Comparison of ENCODE assay signal across 8 mouse cellular contexts in genomic region chr8:80057198-80058174, GRCm38 (mm10). TPM values are rescaled to one million over a fixed set of nuclear protein-coding genes. Genes with fewer than 3 reads are reported as not detected.
DNase-seq lines count a peak whose midpoint lies in the region; ATAC-seq lines count a peak whose summit lies in the region.

Gene Hhip (minus strand): TSS chr8:80058006.

- H3K9ac ChIP-seq in heart, embryonic 16.5 days (ENCODE audit: low read length): peak within 1 kb of the TSS; percentile 50

- no peak within 1 kb of the TSS for H3K27ac ChIP-seq in heart, embryonic 16.5 days (ENCODE audit: low read length)

- WGBS in heart, embryonic 16.5 days: under 1% methylated on average over 41 of the region's 56 CpGs

- peak; percentile 25 for DNase-seq in layer of hippocampus, adult 11-12 months (ENCODE audit: low spot score)
- no peak for DNase-seq in layer of hippocampus, adult 9-10 months (ENCODE audit: low spot score)
- peak; percentile 82 for DNase-seq in embryo, embryonic 10 days (ENCODE audit: low spot score)
- peak; percentile 22 for DNase-seq in left cerebral cortex, adult 11 months (ENCODE audit: low spot score)
- peak; percentile 53 for DNase-seq in lung, postnatal 14 days
- peak; percentile 61 to 68 for DNase-seq in right cerebral cortex, postnatal 10 days (ENCODE audit: low spot score in 2 of 2)

- no peaks in the 10 kb centered on the region for H3K9me3 ChIP-seq in heart, embryonic 16.5 days (replicated peaks; ENCODE audit: control insufficient read depth, low read length)

- no peaks in the 10 kb centered on the region for H3K36me3 ChIP-seq in heart, embryonic 16.5 days (ENCODE audit: control insufficient read depth, insufficient read depth)

- H3K4me2 ChIP-seq in heart, embryonic 16.5 days (ENCODE audit: low read depth, low read length): peak within 1 kb of the TSS; percentile 93

- peak within 1 kb of the TSS; percentile 68 for H3K4me3 ChIP-seq in heart, embryonic 16.5 days (ENCODE audit: low read length)

- H3K4me1 ChIP-seq in heart, embryonic 16.5 days (ENCODE audit: control insufficient read depth, insufficient read depth, low read length): peaks cover 7% of the 10 kb centered on the region

- 0 out of 2 replicates have a peak, but pooled peaks have one; percentile 37 for ATAC-seq in heart, embryonic 16.5 days (replicated peaks; ENCODE audit: extremely low read depth, insufficient read depth, low FRiP score)
- no peak for ATAC-seq in inflammation-experienced regulatory T-cells, adult 6 months

- peaks cover 27% of the 10 kb centered on the region for H3K27me3 ChIP-seq in heart, embryonic 16.5 days (ENCODE audit: control insufficient read depth, insufficient read depth, low read length)

RNA-seq across cellular contexts. Expression of gene Hhip, which starts in this region (rescaled TPM):
- polyA plus RNA-seq in heart, embryonic 16.5 days (2015; fragmentation: Nextera tagmentation; extraction: Ambion mirVana): 2.1 and 4.5 TPM in 2 replicates
- polyA plus RNA-seq in inflammation-experienced regulatory T-cells, adult 6 months (2017; shearing (Covaris generic)): under 1 TPM in 1 of 3 experiments, not detected in 2; 0.27 TPM
